Mouse (Mus musculus) frontal cortex, adult 2 months (tissue): ENCODE results near the gene Fgfr2. TPM values are rescaled to one million over a fixed set of nuclear protein-coding genes. Genes with fewer than 3 reads are reported as not detected.
"Not testable (repeated sequence)": the region's sequence is repeated elsewhere in the genome, so short reads cannot be mapped to it uniquely, and the experiment has no call there.

Experiments used
- DNase-seq, 2 experiments: peaks; one replicate each; pipeline ENCODE4 v3.0.0; 2022; ENCODE audit warnings: low spot score in 1 of 2; ENCODE audit errors: extremely low spot score in 1 of 2
- polyA plus RNA-seq: library from polyadenylated mRNA; depleted of rRNA; stranded (reverse); fragments of >200 nt; gene quantifications from 2 replicates; pipeline ENCODE4 v1.2.3, GENCODE M21; 2012

Gene Fgfr2
- polyA plus RNA-seq, 1 experiment, result 69.6 TPM

- no peak for DNase-seq
Observed at GRCm38 (mm10) chr7:131133181-131133580, 1990.0 kb downstream of the Fgfr2 start.

DNA sequence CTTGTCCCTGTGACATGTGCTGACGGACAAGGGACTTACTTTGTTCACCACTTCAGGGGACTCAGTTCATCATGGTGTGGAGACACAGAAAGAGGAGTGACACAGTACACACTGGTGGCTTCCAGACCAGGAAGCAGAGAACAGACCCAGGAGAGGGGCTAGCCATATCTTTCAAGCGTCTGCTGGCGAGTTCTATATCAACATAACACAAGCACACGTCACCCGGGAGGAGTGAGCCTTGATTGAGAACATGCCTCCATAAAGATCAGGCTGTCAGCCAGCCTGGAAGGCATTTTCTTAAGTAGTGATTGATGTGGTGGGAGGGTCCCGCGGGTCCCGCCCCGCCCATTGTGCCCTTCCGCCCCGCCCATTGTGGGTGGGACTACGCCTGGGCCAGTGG, 1993.1 kb downstream of the Fgfr2 start:
- no peak for DNase-seq

GRCm38 (mm10) chr7:131122210-131122807, 2000.8 kb downstream of the Fgfr2 start:
- DNase-seq, result peak in 1 of 2 experiments; percentile 20

DNA sequence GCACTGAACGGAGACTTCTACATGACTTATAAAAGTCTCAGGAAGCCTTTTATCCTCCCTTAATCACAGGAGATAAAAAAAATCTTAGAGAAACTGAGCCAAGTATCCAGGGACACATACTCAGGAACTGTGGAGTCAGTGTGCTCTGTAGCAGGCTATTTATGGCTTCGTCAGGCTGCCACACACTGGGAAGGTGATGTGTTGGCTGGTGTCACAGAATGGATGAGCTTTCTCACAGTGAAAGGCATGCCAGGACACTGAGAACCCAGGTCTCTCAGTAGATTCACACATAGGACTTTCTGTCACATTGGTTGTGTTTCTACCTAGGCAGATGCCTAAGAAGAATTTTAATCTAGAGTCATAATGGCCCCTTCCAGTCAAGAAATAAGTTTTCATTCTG, 2008.7 kb downstream of the Fgfr2 start:
- DNase-seq, result peak; percentile 5 to 37

- DNase-seq, result peak; percentile 2
Observed at GRCm38 (mm10) chr7:131113676-131114075, 2009.5 kb downstream of the Fgfr2 start.

DNA sequence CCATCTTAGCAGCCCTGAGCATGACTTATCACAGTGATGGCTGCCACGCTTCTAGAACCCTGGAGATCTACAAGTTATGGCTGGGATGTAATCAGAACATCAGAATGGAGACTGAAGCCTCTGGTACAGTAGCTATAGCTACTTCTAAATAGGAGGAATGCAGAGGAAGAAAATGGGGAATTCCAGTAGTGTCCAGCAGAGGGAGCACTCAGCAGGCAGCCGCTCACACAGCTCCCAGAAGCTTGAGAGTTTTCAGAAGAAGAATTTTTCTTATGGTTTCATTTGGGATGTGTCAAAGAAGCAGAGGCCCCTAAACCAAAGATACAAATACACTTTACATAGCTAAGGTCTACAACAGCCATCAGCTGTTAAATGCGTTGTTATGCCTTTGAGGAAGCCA, 2010.7 kb downstream of the Fgfr2 start:
- DNase-seq, result peak; percentile 44 to 95

DNA sequence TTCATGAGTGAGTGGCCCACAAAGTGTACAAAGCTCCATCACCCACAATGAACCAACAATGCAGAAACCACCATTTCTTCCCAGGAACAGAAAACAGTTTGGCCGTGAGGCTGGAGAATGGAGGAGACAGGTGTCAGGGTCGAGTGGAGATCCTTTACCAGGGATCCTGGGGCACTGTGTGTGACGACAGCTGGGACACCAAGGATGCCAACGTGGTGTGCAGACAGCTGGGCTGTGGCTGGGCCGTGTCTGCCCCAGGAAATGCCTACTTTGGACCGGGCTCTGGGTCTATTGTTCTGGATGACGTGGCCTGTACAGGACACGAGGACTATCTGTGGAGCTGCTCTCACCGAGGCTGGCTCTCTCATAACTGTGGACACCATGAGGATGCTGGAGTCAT, 2040.7 kb downstream of the Fgfr2 start:
- DNase-seq, result not testable (repeated sequence)

DNA sequence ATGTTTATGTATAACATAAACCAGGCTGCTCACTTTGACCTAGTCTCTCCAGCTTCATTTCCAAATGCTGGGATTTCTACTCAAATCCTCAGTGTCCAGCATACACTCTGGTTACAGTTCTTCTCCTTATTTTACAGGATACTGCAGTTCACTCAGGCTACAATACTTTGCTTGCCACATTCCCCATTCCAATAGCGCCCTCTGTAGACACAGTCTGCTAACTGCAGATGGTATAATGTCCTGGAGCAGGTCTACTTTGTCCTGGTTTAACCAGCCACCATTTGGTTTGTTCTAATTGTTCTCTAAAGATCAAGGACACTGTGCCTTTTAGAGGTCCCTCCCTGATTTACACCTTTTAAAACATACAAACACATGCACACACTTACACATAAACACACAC, 2047.2 kb downstream of the Fgfr2 start:
- peak in 1 of 2 experiments; percentile 44 for DNase-seq

GRCm38 (mm10) chr7:131074098-131074497, 2049.1 kb downstream of the Fgfr2 start:
- DNase-seq, result not testable (repeated sequence)

- DNase-seq, result not testable (repeated sequence)
Observed at GRCm38 (mm10) chr7:131073476-131073875, 2049.7 kb downstream of the Fgfr2 start.

DNA sequence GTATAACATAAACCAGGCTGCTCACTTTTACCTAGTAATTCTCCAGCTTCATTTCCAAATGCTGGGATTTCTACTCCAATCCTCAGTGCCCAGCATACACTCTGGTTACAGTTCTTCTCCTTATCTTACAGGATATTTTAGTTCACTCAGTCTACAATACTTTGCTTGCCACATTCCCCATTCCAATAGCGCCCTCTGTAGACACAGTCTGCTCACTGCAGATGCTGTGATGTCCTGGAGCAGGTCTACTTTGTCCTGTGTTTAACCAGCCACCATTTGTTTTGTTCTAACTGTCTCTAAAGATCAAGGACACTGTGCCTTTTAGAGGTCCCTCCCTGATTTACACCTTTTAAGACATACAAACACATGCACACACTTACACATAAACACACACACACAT, 2055.0 kb downstream of the Fgfr2 start:
- peak in 1 of 2 experiments; percentile 54 for DNase-seq

GRCm38 (mm10) chr7:131062541-131062940, 2060.6 kb downstream of the Fgfr2 start:
- no peak for DNase-seq

- peak in 1 of 2 experiments; percentile 25 for DNase-seq
Observed at GRCm38 (mm10) chr7:131059808-131060207, 2063.3 kb downstream of the Fgfr2 start.

DNA sequence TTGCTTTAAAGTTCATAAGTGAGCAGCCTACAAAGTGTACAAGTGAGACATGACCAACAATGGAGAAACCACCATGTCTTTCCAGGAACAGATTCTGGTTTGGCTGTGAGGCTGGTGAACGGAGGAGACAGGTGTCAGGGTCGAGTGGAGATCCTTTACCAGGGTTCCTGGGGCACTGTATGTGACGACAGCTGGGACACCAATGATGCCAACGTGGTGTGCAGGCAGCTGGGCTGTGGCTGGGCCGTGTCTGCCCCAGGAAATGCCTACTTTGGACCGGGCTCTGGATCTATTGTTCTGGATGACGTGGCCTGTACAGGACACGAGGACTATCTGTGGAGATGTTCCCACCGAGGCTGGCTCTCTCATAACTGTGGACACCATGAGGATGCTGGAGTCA, 2065.2 kb downstream of the Fgfr2 start:
- DNase-seq, result not testable (repeated sequence)

DNA sequence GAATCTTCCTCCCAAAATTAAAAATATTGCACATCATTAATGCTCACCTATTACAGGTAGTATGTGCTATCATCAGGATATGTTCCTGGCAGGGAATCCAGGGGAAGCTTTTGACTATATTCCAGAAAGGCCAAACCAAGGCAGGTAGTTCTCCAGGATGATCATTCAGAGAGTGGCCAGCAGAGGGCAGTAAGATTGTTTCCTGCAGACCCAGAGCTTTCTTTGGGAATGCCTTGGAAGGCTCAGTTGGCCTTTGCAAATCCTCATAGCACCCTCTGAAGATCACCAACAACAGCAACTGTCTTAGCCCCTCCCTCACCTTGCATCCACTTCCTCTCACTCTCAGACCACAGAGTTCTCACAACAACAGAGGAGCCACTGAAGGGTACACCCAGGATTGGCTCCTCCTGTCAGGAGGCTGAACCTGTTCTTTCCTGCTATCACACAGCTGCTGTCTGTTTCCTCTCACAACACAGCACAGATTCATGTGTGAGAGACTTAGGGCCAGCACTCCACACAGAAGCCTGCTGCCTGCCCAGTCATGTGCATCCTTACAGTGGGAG, 2068.3 kb downstream of the Fgfr2 start:
- DNase-seq, result peak in 1 of 2 experiments; percentile 27

DNA sequence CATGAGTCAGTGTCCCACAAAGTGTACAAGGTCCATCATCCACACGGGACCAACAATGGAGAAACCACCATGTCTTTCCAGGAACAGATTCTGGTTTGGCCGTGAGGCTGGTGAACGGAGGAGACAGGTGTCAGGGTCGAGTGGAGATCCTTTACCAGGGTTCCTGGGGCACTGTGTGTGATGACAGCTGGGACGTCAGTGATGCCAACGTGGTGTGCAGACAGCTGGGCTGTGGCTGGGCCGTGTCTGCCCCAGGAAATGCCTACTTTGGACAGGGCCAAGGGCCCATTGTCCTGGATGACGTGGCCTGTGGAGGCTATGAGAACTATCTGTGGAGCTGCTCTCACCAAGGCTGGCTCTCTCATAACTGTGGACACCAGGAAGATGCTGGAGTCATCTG, 2073.3 kb downstream of the Fgfr2 start:
- DNase-seq, result not testable (repeated sequence)

GRCm38 (mm10) chr7:131045258-131045835, 2077.8 kb downstream of the Fgfr2 start:
- not testable (repeated sequence) for DNase-seq

DNA sequence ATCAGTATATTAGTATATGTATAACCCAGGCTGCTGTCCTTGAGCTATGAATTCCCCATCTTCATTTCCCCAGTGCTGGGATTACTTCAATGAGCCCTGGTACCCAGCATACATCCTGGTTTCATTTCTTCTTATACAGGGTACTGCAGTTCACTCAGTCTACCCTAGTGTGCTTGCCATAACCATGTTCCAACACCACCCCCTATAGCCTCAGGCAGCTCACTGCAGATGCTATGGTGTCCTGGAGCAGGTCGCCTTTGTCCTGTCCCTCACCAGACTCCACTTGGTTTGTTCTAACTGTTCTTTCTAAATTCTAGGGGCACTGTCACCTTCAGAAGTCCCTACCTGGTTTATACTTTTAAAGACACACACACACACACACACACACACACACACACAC, 2080.5 kb downstream of the Fgfr2 start:
- DNase-seq, result no peak

DNA sequence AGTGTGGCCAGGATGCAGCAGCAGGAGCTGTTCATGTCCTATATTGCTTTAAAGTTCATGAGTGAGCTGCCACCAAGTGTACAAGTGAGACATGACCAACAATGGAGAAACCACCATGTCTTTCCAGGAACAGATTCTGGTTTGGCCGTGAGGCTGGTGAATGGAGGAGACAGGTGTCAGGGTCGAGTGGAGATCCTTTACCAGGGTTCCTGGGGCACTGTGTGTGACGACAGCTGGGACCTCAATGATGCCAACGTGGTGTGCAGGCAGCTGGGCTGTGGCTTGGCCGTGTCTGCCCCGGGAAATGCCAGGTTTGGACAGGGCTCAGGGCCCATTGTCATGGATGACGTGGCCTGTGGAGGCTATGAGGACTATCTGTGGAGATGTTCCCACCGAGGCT, 2082.4 kb downstream of the Fgfr2 start:
- DNase-seq, result not testable (repeated sequence)

- DNase-seq, result no peak
Observed at GRCm38 (mm10) chr7:131037083-131037482, 2086.1 kb downstream of the Fgfr2 start.

GRCm38 (mm10) chr7:131036396-131036795, 2086.8 kb downstream of the Fgfr2 start:
- DNase-seq, result no peak

GRCm38 (mm10) chr7:131031755-131032154, 2091.4 kb downstream of the Fgfr2 start, which contains the start of gene Dmbt1:
TSS of gene Dmbt1 (plus strand) at chr7:131032053.
- no peak for DNase-seq
